Mouse (Mus musculus) kidney, adult 11 months (tissue): Measurements from ENCODE around the gene Bbip1.
"Not testable (repeated sequence)": the region's sequence is repeated elsewhere in the genome, so short reads cannot be mapped to it uniquely, and the experiment has no call there.

ENCODE experiments used
- DNase-seq: peaks from one replicate; pipeline ENCODE4 v3.0.0; 2022

Bbip1 gene

DNA sequence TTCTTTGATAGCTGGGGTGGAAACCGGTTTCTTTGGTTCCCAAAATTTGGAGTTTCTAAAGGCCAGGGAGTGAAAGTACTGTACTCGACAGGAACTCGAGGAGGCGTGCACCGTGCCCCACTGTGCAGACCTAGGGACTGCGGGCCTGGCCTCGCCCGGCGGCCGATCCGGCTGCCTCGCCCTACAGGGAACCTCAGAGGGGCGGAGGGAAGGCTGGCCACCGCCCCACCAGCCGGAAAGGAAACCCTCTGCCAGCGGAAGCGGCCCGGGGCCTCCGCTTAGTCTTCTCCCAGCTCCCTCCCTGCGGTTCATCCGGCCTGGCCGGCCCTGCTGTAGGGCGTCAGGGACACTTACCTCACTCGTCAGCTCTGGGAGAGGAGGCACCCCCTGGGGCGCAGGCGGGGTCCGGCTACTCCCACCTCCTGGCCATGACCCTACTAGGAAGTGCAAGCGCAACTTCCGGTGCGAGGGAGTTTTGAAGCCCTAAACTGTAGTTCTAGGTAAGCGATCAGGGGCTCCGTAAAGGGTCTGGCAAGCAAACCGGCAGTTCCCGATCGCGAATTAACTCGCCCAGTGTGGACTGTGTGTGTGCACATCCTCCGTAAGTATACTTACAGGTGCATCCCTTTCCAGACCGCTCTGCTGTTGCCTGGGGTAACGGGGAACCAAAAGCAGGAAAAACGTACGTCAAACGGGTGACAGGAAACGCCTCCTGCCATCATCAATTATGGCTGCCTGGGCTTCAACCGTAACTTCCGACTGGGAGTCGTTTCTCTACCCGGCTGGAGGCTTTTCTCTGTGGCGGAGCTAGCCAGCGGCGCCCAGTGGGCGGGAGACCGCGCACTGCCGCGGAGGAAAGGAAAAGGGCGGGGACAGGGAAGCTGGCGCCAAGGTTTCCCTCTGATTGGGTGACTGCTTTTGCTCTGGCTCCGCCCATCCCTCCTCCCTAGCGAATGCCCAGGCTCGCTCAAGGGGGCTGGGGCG is at the start of gene Bbip1, which contains the start of gene Shoc2:
TSS of gene Bbip1 (minus strand) at position 826 of the 984 bp plus-strand sequence.
TSS of gene Shoc2 (plus strand) at position 505 of the 984 bp plus-strand sequence.
- peak; percentile 99 for DNase-seq

DNA sequence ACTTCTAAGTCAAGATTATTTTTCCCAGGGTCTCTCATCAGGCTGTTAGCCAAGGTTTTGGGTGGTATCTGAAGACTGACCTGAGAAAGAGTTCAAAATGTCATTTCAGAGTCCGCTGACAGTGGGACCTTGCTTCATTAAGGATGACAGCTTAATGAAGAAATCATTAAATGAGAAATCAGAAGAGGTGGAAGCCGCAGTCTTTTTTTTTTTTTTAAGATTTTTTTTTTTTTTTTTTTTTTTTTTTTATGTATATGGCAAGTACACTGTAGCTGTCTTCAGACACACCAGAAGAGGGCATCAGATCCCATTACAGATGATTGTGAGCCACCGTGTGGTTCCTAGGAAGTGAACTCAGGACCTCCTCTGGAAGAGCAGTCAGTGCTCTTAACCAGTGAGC is 49.4 kb upstream of the Bbip1 start:
- no peak for DNase-seq

DNA sequence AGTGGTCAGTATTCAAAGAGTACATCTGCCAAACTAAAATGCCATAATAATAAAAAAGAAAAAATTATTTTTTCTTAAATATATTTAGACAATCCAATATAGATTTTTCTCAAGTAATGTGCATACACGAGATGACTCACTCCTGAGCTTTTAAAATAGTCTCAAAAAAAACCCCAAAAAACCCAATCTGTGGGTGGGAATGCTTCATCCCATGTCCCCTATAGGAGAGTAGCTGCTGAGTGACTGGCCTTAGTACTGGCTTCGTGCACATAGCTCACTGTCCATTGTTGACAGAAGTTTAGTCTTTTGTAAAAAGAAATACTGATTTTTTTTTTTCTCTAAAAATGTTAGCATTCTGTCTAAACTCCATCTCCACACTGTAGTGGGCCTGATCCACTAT is 46.1 kb upstream of the Bbip1 start:
- DNase-seq: no peak

DNA sequence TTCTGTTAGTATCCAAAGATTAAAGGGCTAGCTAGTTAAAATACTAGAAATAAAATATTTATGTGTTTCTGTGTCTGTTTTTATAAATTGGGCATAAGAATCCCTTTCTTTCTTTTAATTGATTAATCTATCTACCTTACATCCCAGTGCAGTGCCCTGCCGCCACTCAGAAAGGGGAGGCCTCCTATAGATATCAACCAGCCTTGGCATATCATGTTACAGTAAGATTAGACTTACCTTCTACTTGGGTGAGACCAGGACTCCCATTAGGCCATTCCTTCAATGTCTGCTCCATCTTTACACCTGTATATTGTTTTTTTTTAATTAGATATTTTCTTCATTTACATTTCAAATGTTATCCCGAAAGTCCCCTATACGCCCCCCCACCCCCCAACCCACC is 40.2 kb upstream of the Bbip1 start:
- DNase-seq: no peak

DNA sequence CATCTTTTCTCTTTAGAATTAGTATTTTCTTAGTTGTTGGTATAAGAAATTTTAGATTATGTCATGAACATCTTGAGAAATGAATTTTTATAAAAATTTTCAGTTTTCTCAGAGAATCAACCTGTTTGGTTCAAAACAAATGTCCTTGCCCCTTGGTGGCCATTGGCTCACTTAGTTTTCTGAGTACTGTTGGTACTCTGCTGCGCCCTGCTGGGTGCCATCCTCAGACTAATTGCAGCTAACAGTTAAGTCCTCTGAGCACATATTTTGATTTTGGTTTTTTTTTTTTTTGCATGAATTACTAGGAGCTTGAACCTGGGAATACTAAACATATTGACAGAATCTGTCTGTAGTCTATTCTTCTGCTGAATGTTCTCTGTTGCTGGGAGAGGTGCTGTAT is 38.9 kb upstream of the Bbip1 start:
- no peak for DNase-seq

DNA sequence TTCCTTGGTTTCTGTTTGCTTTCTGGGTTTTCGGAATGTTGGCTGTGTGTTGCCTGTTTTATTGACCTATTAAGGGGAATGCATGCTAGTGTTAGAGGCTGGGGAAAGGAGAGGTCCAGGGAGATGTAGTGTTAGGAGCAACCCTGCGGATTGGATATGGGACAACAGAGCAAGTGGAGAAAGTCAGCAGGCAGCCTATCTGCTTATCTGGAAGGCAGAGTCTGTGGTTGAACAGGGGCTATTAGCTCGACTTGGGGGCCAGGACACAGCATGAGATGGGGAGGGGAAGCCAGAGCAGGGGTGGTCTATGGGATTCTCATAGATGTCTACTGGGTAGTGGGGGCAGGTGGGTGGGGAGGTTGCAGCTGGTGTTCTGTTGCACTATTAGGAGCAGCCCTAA is 37.6 kb upstream of the Bbip1 start:
- no peak for DNase-seq

DNA sequence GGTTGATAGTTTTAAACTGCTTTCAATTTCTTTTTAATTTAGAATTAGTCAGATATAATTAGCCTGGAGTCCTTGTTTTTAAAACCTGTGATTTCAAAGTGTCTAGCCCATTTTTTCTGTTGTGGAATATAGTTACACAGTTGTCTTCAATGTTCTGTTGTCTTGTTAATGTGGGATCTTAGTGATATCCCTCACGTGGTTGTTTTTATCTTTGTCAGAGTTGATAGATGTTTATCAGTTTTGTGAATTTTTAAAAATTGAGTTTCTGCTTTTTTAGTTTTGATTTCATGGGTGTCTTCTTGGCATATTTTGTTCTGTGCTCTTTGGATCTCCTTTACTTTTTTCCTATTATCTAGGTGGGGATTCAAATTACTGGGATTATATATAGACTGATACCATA is 29.2 kb upstream of the Bbip1 start:
- DNase-seq: no peak

DNA sequence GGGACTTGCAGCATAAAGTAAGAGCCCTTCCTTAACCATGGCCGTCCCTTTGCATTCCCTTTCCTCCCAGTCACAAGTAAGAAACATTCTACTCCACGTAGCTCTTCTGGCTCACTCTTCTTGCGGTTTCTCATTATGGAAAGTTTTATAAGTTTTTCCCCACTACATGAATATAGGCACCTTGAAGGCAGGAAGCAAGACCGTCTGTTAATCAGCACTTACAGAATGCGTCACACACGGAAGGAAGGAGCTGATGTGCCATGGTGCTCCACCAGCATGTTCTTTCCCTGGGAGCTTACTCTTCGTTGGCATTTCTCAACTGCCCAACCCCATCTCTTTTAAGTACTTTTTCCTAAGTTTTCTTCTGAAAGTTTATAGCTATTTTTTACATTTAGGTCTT is 27.5 kb upstream of the Bbip1 start:
- DNase-seq: no peak

DNA sequence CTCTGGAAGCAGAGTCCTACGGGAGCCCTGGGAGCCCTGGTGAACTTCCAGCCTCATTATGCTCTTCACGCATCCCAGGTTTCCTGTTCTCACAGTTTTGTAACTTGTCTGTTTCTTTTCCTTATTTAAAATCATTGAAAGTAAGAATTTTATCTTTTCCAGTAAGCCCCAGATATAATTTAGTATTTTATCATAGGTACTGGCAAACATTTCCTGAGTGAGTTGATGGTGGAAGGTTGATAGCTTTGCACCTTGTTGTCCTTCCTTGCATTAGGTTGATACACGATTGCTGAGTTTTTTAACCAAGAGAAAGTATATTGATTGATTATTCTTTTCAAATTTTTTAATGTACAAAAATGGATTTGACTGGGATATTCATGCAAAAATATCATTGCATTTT is 24.8 kb upstream of the Bbip1 start:
- no peak for DNase-seq

DNA sequence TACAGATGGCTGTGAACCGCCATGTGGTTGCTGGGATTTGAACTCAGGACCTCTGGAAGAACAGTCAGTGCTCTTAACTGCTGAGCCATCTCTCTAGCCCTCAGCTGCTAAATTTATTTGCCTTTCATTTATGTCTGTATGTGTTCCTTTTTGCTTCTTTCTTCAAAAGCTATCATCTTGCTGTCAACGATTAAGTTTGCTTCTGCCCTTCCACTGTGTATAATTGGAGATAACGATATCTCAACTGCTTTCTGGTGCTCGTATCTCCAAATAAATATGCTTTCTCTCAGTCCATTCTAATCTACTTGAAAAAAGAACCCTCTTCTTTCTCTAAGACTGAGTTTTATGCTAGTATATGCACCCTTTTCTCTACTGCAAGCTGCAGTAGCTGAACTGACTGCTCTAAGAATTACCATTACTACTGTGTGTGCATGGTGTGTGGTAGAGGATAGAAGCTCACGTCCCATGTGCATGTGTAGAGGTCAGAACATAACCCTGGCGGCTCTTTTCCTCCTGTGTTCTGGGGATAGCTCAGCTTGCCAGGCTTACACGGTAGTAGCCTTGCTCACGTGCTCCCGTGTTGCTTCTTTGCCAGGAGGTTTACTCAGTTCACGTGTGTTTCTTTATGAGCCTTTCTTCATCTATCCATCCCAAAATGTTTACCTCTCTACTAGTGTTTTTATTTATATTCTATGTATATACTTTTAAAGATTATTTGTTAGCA is 20.6 kb upstream of the Bbip1 start:
- no peak for DNase-seq

DNA sequence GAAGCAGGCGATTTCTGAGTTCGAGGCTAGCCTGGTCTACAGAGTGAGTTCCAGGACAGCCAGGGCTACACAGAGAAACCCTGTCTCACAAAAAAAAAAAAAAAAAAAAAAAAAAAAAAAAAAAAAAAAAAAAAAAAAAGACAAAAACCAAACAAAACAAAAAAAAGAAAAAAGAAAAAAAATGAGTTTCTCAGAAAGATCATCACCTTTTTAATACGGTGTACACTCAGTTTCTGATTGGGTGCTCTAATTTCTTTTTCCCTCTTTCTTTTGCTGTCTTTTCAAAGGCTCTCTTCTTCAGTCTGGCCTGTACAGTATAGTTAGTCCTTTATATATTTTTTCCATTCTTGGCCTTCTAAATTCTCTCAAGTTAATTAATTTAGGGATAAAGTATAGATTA is 19.9 kb upstream of the Bbip1 start:
- DNase-seq: not testable (repeated sequence)

DNA sequence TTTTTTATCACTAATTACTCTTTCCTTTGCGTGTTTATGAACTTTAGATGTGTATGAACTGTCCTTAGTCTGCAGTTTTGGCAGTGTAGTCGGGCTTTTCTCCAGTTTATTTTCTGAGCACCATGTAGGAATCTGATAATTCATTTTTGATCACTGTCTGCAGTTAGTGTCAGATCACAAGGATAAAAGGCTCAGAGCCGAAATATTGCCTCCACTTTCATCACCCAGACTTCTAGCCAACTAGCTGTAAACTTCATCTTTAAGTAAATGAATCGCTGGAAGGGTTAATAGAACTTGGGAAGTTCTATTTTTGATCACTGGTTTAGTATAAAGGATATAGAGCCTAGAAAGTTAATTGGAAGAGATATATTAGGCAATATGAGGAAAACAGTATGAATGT is 18.1 kb upstream of the Bbip1 start:
- no peak for DNase-seq

DNA sequence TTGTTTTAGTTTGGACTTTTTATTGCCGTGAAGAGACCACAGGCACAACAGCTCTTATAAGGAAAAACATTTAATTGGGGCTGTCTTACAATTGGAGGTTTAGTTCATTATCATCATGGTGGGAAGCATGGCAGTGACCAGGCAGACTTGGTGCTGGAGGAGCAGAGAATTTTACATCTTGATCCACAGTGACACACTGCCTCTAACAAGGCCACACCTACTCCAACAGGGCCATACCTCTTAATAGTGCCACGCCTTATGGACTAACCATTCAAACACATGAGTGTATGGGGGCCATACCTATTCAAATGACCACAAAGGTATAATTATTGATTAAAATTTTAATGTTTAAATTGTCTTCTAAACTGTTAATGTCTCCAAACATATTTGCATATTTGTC is 13.1 kb upstream of the Bbip1 start:
- no peak for DNase-seq

DNA sequence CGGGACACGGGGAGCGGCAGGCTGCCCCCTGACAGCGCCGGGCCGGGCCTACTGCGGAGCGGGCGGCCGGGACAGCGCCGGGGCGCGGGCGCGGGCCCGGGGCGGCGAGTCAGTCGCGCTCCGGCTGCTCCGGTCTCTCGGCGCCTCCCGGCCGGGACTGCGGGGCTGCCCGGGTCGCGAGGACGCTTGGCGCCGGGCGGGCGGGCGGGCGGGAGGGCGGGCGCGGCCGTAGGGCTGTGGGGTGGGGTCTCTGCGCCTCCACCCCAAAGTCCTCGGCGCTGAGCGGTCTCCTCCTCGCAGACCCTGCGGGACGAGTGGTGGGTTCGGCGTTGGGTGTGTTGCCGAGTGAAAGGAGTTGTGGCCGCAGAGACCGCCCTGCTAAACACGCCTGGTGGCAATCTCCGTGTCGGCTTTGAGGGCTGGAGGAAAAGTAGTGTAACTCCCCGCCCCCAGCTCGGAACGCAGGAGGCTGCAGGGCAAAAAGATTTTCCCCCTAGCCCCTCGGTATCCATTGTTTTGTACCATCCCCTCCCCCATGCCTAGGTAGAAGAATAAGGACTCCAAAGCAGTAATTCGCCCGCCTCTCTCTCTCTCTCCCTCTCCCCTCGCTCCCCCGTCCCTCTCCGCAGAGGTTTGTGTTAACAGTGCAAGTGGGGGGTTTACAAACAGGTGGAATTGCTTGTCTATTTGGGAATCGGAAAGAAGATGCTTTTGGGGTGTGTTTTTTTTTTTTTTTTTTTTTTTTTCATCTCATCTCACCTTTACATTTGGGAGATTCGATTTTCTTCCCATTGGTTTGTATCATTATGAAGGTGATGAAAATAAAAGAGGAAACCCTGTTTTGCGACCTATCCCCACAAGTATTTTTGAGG is 980 bp upstream of the Bbip1 start:
- peak; percentile 40 for DNase-seq

DNA sequence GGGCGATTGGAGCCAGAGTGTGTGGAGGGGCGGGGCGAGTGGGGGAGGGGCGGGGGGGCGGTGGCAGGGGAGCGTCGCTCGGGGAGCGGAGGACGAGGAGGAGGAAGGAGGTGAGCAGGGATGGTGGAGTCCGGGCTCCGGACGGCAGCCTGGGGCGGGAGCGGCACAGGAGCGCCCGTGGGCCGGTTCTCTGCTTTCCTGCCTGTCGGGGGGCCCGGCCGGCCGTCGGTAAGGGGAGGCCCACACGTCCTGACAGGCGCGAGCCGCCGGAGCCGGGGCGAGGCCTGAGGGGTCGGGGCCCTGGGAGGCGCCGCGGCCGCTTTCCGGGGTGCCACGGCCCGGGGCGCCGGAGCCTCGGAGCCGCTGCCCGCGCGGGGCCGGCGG is 351 bp upstream of the Bbip1 start:
- DNase-seq: no peak

DNA sequence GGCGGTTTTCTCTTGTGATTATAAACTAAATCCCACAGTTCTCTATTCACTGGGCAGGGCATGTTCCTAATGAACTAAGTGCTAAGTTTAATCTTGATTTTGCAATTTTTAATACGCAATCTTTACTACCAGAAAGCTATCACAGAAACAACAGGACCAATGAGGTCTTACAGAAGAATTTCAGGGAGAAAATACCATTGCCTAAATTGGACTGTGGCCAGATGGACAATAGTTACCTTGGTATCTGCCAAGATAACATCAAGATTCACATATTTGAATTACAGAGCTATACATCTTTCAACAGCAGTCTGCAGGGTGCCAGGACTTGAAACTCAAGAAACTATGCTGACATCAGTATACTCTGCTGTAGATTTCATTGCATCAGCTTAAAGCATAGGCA is 2.1 kb downstream of the Bbip1 start:
- no peak for DNase-seq

DNA sequence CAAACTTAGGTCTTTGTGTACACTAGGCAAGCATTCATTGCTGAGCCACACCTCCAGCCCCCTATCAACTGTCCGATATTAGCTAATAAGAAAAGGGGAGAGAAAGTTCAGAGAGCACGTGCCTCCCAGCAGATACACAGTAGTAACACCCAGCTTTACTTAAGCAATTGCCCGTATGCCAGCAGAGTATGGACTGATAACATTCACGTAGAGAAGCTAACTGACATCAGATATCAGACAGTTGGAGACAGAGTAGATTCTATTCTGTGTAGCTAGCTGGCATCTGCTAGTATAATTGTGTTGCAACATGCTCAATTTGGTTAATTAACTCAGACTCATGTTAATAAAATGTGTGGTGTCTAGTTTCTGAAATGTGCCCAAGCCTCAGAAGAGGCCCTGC is 3.3 kb downstream of the Bbip1 start:
- DNase-seq: no peak

DNA sequence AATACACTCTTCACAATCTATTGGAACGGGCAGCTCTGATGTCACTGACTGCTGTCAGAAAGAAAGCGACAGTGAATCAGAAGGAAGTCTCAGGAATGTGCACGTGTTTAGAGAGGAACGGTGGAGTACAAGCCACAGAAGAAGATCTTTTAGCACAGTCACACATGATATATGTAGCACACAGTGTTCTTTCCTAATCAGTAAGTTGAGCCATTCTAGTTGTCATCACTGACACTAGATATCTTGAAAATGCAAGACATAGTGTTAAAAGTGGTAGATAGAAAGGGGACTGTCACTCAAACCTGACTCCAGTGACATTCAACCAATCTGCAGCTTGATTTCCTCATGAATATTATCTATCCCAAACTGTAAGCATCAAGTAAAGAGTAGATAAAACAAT is 5.0 kb downstream of the Bbip1 start:
- DNase-seq: no peak

DNA sequence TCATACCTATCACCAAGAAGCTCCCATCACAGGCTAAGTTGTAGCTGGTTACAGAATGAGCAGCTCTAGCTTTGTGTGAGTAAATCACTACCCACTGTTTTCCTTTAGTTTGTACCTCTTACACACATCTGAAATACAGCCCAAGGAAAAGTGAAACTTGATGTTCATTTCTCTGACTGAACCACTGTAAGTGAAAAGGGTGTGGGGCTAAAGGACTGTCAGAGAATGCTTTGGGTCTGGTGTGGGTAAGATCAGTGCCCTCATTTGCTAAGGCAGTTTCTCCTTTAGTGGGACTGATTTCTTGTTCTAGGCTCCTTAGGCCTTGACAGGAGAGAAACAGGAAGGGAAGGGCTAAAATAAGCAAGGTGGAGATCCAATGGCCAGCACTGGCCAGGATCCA is 10.4 kb downstream of the Bbip1 start:
- no peak for DNase-seq

DNA sequence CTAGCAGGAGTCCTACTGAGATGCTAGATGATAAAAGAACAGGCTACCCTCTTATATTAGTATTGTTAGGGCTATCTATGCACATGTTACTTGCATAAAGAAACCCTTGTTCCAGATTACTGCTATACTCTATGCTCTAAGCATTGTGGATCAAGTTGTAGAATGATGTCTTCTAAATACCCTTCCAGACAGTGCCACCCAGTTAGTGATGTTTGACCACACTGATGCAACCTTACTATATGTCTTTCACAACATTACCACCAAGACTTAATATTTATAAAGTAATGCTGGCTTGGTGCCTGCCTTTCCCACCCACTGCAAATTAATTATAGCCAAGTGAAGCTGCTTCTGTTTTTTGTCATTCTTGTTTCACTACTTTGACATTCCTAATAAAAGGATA is 11.4 kb downstream of the Bbip1 start:
- DNase-seq: no peak

DNA sequence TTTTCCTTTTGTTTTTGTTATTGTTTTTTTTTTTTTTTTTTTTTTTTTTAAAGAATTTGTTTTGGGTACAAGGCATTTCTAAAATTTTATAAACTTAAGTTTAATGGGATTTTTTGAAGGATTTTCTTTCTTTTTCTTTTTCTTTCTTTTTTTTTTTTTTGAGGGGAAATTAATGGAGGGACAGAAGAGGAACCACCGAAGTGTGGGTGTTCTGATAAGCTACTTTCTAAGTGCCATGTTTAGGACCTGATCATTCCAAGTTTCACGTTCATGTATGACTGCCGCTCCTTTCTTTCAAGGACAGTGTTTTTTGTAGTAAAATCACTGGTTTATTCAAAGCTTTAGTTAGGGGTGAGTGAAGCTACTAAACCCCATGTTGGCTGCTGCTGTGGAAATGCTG is 15.2 kb downstream of the Bbip1 start:
- no peak for DNase-seq

DNA sequence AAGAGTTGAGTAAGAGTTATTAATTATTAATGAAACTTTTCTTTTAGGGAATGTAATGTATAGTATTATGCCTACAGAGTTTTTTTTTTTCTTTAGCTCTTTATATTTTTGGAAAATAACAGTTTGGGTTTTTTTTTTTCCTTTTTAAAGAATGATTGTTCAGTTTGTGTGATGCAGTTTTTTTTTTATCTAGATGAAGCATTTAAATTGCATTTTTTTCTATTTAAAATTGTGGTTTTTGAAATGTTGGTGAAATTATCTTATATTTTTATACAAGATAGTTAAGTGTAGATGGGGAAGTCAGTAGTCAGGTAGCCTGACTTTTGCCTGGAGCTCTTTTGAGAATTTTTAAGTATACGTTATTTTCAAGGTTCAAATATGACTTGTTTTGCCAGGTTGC is 17.7 kb downstream of the Bbip1 start:
- no peak for DNase-seq

DNA sequence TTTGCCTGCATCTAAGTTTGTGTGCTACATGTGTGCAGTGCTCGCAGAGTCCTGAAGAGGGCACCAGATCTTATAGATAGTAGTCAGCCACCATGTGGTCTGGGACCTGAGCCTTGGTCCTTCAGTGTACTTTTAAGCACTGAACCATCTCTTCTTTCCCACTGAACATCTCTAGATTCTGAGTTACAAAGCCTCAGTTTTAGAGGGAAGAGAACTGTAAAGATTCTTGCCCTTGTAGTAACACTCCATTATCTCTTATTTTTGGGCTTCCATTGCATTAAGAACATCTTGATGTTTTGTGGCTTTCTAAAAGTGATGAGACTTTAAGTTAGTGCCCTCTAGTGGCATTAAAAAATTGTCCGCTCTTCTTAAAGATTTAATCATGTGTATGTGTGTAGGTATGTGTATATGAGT is 19.1 kb downstream of the Bbip1 start:
- no peak for DNase-seq
